Mouse (Mus musculus) urinary bladder, postnatal 4 days (tissue): ENCODE results near the gene Megf11.
A peak's percentile ranks its signal among the peaks of the same experiment; 100 is the strongest.

Experiments
- DNase-seq, 2 experiments: peaks; one replicate each; pipeline ENCODE4 v3.0.0; 2021 to 2022; ENCODE audit warnings: low spot score in 2 of 2

Gene Megf11

DNA sequence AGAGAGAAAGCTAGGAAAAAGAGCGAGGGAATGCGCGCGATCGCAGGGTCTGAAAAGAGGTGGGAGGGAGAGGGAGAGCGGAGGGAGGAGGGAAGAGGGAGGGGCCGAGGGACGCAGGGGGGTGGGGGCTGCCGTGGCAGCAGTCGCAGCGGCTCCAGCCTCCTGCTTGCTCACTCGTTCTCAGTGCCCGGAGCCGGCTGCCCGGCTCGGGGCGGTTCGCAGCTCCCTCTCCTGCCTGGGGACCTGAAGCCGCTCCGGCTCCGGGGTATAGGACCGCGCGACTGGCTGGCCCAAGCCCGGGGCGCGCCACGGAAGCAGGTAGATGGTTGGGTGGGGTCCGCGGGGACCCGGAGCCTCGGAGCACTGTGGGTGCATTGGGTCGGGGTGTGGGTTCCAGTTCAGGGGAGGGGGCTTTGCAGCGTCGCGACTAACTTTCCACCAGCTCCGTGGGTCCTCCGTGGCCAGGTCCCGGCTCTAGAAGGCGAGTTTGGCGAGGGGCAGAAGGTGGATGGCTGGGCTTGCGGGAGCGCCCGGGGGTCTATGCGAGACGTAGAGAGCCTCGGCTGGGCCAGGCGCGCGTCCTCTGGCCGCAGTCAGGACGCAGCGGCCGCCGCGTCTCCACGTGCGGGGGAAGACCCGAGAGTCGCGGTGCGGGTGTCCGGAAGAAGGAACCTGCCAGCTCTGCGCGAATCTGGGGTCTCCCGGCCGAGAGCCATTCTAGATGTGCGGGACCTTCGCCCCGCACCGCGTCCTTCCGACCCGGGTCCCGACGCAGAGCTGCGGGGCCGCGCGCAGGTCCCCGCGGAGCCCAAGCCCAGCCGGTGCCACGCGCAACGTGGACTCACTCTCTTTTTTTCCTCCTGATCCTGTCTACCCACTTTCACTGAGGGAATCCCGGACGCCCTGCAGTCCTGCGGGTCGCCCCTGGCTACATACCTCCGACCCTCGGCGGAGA, at the start of gene Megf11:
Gene Megf11, plus strand, starts transcription at position 116 of the 955 bp plus-strand sequence.
- no peak for DNase-seq

- DNase-seq, result no peak
Observed at GRCm38 (mm10) chr9:64335825-64336224, 49.6 kb upstream of the Megf11 start.

DNA sequence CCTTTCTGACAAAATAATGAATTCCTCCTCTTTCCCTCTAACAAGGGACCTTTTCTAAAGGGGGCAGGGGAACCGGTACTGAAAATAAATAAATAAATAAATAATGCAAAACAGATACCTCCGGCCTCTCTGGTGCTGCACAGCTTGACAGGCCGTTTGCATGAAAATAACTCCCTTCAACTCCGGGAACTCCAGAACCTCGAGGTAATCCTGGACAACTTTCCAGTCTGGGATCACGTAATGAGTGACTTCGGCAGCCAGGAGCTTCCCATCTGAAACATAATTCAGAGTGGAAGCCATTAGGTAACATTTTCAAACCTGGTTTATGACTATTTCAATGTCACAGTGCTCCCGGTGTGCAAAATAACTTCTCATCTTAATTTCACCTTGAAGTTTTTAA, 46.1 kb upstream of the Megf11 start:
- no peak for DNase-seq

DNA sequence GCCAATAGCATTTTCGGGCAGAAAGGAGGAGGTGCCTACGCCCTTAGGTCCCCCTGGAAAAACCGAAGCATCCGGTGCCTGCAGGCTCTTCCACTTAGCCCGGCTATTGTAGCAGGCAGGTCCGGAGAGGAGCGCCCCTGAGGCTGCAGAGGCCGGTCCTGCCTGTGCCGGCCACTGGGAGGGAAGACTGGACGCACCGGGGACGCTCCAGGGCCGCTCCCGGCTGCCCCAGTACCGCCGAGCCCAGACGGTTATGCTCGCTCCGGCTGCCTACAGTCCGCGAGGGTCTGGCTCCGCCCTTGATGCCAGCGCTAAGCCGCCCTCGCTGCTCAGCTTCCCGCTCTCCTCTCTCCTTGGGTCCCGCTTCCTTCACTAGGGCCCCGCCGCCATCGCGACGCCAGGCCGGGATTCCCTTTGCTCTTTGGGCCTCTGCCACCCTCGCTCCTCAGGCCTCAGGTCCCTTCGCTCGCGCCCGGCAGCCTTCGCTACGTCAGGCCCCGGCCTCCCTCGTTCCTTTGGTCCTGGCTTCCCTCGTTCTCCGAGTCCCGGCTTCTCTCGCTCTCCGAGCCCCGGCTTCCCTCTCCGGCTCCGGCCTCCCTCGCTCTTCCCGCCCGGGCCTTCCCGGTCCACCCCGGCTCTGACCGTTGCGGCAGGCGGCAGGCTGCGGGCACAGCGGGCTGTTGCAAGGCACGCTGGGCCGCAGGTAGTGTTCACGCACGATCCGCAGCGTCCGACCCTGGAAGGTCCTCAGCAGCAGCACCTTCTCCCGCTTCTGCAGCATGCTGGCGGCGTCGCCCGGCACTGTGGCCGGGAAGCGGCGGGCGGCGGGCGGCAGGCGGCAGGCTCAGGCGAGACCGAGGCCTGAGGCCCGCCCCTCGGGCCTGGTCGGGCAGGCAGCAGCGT, 44.8 kb upstream of the Megf11 start:
- DNase-seq, result peak; percentile 74 to 76

GRCm38 (mm10) chr9:64341254-64341566, 44.2 kb upstream of the Megf11 start, which contains the start of gene Dis3l:
Gene Dis3l (minus strand): TSS chr9:64341288.
- no peak for DNase-seq

DNA sequence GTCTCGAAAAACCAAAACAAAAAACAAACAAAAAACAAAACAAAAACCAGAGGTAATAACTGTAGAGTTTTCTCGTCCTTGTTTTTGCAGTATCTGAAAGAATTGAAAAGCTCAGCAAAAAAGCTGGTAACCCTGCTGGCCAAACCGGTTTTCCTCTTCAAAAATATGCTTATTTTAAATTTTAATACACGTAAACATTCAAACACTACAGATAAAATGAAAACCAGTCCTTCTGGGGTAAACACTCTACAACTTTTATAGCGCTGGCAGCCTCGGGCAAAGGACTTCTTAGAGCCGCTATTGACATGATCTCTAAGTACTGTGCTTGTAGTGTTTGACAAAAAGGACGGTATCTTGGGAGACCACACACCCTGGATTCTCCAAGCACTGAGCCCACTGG, 43.8 kb upstream of the Megf11 start:
- DNase-seq, result no peak

GRCm38 (mm10) chr9:64343656-64344055, 41.8 kb upstream of the Megf11 start:
- no peak for DNase-seq

GRCm38 (mm10) chr9:64345931-64346330, 39.5 kb upstream of the Megf11 start:
- DNase-seq, result no peak

DNA sequence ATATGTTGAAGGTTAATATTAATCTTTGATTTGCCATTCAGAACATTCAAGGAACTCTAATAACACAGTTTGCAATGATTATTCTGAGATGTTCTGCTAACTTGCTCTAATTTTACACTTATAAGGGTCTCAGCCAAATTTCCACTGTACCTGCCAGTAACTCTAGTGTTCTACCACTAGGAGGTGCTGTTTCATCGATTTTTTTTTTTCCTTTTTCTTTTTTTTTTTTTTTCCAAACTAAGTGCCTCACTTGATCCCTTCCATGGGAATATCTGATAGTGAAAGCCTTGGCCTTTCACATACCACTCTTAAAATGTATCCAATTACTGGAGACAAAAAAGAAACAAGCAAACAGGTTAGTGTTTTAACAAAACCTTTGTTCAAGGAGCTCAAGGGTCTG, 38.0 kb upstream of the Megf11 start:
- DNase-seq, result no peak

GRCm38 (mm10) chr9:64349490-64349889, 35.9 kb upstream of the Megf11 start:
- DNase-seq, result no peak

- DNase-seq, result no peak
Observed at GRCm38 (mm10) chr9:64351191-64351590, 34.2 kb upstream of the Megf11 start.

- DNase-seq, result no peak
Observed at GRCm38 (mm10) chr9:64355627-64356026, 29.8 kb upstream of the Megf11 start.

GRCm38 (mm10) chr9:64361231-64361950, 24.0 kb upstream of the Megf11 start:
- DNase-seq, result no peak

- no peak for DNase-seq
Observed at GRCm38 (mm10) chr9:64369871-64370270, 15.6 kb upstream of the Megf11 start.

DNA sequence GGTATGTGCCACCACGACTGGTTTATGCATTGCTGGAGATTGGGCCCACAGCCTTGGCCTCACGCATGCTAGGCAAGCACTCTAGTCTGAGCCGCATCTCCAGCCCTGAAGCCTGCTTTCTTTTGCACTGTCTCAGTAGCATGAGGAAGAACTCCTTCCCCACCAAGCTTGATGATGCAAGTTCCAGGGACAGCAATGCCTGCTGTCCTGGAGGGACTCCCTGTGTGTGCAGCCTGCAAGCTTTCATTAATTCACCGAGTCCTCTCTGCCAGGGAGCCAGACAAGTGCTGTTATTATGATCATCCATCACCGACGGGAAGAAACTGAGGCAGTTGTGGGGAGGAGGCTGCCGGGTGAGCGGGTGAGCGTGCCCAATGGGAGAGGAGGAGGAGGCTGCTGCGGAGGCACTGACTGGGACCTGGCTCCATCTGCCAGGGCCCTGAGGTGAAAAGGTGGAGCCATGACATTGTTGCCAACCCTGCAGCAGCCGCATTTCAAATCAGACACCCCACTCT, 14.1 kb upstream of the Megf11 start:
- DNase-seq, result no peak

DNA sequence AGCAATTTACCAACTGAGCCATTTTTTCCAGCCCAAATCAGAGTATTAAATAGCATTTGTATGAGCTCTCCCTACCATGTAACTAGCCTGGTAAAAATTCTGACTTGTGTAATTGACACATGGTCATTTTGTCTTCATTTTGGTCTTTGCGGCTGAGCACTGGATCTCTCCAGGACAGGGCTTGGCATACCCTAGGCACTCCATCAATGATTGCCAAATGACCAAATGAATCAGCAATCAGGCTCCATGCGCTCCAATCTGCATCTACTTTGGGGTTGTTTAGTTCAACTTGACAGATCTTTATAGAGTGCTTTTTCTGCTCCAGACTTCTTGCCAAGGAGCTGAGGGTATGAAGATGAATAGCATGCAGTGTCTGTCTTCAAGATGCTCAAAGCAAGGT, 9.0 kb upstream of the Megf11 start:
- DNase-seq, result no peak

DNA sequence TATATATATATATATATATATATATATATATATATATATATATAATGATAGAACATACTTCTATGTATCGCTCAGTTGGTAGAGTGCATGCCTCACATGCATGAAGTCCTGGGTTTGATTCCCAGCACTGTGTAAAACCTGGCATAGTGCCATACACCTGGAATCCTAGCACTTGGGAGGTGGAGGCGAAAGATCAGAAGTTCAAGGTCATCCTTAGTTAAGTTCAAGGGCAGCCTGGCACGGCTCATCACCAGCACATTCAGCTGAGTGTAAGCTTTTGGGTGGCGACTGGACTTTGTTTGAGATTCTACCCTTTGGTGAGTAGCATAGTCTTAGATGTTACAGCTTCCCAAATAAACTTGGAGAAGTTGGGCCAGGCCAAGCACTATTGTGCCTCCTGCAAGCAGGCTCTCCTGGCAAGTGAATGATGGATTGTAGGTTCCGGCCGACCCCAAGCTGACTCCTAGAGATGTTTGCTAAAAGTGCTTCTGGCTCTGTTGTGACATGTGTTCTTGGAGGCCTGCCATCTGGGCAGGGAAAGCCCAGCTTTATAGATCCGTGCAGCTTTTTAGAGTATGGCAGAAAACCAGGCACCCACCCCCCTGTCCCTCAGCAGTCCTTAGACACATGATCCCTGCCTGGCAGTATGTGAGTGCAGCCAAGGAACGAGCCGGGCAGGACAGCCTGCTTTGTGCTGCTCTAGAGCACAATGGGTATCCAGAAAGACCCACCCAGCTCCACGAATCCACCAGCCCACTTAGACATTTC, 2.2 kb upstream of the Megf11 start:
- DNase-seq, result no peak

- no peak for DNase-seq
Observed at GRCm38 (mm10) chr9:64386466-64387211, 1.2 kb downstream of the Megf11 start.

- DNase-seq, result no peak
Observed at GRCm38 (mm10) chr9:64389576-64390292, 4.3 kb downstream of the Megf11 start.
